Mouse (Mus musculus): ENCODE data around the gene Gm5415.
"Not testable (repeated sequence)": the region's sequence is repeated elsewhere in the genome, so short reads cannot be mapped to it uniquely, and the experiment has no call there.

Gene Gm5415

DNA sequence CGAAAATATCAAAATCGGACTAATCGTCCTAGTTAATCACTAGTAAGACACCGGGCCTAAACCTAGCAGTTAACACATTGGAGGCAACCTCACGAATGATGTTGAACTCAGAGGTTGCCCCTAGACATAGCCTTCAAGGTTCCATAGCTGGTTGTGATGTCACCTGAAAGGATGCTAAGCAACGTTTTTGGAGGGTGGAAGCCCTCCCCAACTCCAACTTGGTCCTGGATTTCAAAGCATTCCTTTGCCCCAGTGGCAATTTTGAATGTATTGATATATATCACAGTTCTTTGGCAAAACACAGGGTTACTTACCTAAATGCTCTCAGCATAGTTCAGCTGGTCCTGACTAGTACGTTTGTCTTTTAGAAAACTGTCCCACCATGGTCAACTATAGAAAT lies at the start of gene Gm5415:
TSS of gene Gm5415 (minus strand) at position 101 of the 400 bp plus-strand sequence.
- in situ Hi-C loops (cut with MboI; ENCODE audit: unreplicated experiment in 2 of 2): not testable (repeated sequence)

DNA sequence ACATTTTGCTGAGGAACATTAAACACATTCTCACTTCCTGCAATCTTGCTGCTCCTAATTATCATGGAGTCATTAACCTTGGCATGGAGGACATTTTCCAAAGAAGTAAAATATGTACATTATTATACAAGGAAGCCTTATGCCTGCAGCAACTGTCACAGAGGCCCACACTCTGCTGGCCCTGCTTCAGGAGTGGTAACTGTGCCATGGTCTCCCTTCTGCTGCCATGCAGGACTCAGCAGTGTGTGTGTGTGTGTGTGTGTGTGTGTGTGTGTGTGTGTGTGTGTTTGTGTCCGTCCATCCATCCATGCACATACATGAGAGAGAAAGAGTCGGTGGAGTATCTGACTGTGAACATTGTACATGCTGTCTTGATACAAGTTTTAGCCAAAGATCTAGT lies 21.8 kb upstream of the Gm5415 start:
- in situ Hi-C loops (cut with MboI; ENCODE audit: unreplicated experiment in 2 of 2): no loop called here

DNA sequence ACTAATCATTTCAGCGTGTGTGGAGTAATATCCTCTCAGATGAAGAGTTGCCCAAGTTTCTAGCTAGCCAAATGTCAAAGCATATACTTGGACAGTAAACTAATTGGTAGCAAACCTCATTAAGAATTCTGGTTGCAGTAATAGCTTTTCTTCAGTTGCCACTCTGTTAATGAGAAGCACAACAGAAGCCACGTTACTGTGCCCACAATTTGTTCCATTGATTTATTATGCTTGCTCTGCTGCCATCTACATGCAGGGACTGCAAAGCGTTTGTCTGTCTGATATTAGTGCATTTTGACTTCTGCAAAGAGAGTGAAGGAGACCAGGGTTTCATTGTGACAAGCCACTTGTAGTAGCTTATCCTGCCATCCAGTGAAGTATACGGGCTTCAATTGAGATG lies 6.8 kb upstream of the Gm5415 start:
- in situ Hi-C loops (cut with MboI; ENCODE audit: unreplicated experiment in 2 of 2): no loop called here

DNA sequence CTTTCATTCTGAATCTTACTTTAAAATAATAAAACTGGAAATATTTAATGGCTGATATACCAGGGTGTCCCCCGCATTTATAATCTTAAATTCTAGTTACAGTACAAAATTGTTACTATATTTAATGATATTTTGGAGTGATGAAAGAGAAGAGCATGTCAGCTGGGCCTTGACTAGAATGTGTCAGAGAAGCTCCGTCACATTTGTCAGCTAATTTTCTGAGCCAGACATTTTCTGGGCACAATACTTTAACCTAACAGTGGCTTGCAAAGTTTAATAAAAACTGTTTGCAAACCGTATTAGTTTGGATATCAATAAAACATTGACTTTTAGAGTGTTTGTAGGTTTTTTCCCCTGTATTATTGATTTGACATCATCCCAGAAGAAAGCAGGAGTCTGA lies 6.4 kb upstream of the Gm5415 start:
- in situ Hi-C loops (cut with MboI; ENCODE audit: unreplicated experiment in 2 of 2): no loop called here

DNA sequence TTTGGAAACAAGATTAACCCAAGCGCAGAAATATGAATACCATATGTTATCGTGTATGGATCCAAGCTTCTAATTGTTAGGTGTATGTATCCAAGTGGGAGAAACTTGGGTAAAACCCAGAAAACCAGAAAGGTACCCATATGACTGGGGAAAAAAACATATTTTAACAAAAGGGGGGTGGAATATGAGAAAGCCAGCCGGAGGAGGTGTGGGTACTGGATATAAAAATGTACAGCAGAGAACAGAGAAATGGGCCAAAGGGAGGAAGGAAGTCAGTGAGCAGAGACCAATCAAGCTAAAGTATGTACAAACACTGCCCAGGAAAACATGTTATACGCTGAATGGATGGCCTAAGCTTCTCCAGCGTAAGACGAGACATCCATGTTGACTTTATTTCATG lies 43.7 kb downstream of the Gm5415 start:
- in situ Hi-C loops (cut with MboI; ENCODE audit: unreplicated experiment in 2 of 2): no loop called here
